Mouse (Mus musculus): Measurements from ENCODE around the gene C2. TPM values are rescaled to one million over a fixed set of nuclear protein-coding genes. Genes with fewer than 3 reads are reported as not detected.

The C2 gene
- polyA plus RNA-seq (2014; fragmentation: Nextera tagmentation; extraction: Ambion mirVana), result 2.1 and 3.6 TPM in 2 replicates

- Histone ChIP-seq H3K27ac (replicated peaks; ENCODE audit: low read depth, low read length) (peak within 1 kb of the TSS; percentile 98), H3K4me2 (ENCODE audit: low read length) (peak within 1 kb of the TSS; percentile 97), H3K4me1 (ENCODE audit: control insufficient read depth, insufficient read depth, low read length) (peaks cover 39% of the 10 kb centered on the region), H3K27me3 (ENCODE audit: control insufficient read depth, insufficient read depth, low read length) (no peaks in the 10 kb centered on the region), H3K36me3 (ENCODE audit: control insufficient read depth, insufficient read depth, low read length) (peaks cover 26% of the 10 kb centered on the region), H3K9me3 (ENCODE audit: control insufficient read depth, low read length) (no peaks in the 10 kb centered on the region), H3K9ac (replicated peaks; ENCODE audit: low read length) (peak within 1 kb of the TSS; percentile 96), H3K4me3 (replicated peaks; ENCODE audit: low read depth, low read length) (peak within 1 kb of the TSS; percentile 90)
- DNase-seq (peak; percentile 92), ATAC-seq (ENCODE audit: low FRiP score, low TSS enrichment) (peak; percentile 22; the same call in 1 of the 2 replicates)
- WGBS, result under 1% methylated on average over 29 of the region's 44 CpGs
These were observed at the start of gene C2, which contains the start of gene Ehmt2 for GRCm38 (mm10) chr17:34898160-34898586. TSS of gene C2 (minus strand) at chr17:34898265. TSS of gene Ehmt2 (plus strand) at chr17:34898469.

- DNase-seq (peak; percentile 61), ATAC-seq (ENCODE audit: low FRiP score, low TSS enrichment) (no peak)
- peaks cover 12% of the 10 kb centered on the region for H3K4me1 ChIP-seq (ENCODE audit: control insufficient read depth, insufficient read depth, low read length)
- peaks cover 25% of the 10 kb centered on the region for H3K36me3 ChIP-seq (ENCODE audit: control insufficient read depth, insufficient read depth, low read length)
- no peaks in the 10 kb centered on the region for H3K27me3 ChIP-seq (ENCODE audit: control insufficient read depth, insufficient read depth, low read length)
- H3K27ac ChIP-seq (replicated peaks; ENCODE audit: low read depth, low read length), result no peak overlapping the region
- H3K4me3 ChIP-seq (replicated peaks; ENCODE audit: low read depth, low read length), result no peak overlapping the region
- no peak overlapping the region for H3K4me2 ChIP-seq (ENCODE audit: low read length)
- no peak overlapping the region for H3K9ac ChIP-seq (replicated peaks; ENCODE audit: low read length)
- 30% methylated on average over 8 of the region's 8 CpGs for WGBS
- H3K9me3 ChIP-seq (ENCODE audit: control insufficient read depth, low read length), result no peaks in the 10 kb centered on the region
These were observed 49.5 kb upstream of the C2 start for GRCm38 (mm10) chr17:34947606-34948005.

GRCm38 (mm10) chr17:34946486-34947140, 48.5 kb upstream of the C2 start:
- peaks cover 15% of the 10 kb centered on the region for H3K4me1 ChIP-seq (ENCODE audit: control insufficient read depth, insufficient read depth, low read length)
- DNase-seq (no peak), ATAC-seq (ENCODE audit: low FRiP score, low TSS enrichment) (no peak)
- 91% methylated on average over 5 of the region's 5 CpGs for WGBS
- H3K4me2 ChIP-seq (ENCODE audit: low read length), result no peak overlapping the region
- H3K27me3 ChIP-seq (ENCODE audit: control insufficient read depth, insufficient read depth, low read length), result no peaks in the 10 kb centered on the region
- H3K36me3 ChIP-seq (ENCODE audit: control insufficient read depth, insufficient read depth, low read length), result peaks cover 25% of the 10 kb centered on the region
- H3K9ac ChIP-seq (replicated peaks; ENCODE audit: low read length), result no peak overlapping the region
- no peaks in the 10 kb centered on the region for H3K9me3 ChIP-seq (ENCODE audit: control insufficient read depth, low read length)
- no peak overlapping the region for H3K27ac ChIP-seq (replicated peaks; ENCODE audit: low read depth, low read length)
- no peak overlapping the region for H3K4me3 ChIP-seq (replicated peaks; ENCODE audit: low read depth, low read length)

- no peak overlapping the region for H3K27ac ChIP-seq (replicated peaks; ENCODE audit: low read depth, low read length)
- no peak overlapping the region for H3K4me2 ChIP-seq (ENCODE audit: low read length)
- H3K9me3 ChIP-seq (ENCODE audit: control insufficient read depth, low read length), result no peaks in the 10 kb centered on the region
- no peaks in the 10 kb centered on the region for H3K27me3 ChIP-seq (ENCODE audit: control insufficient read depth, insufficient read depth, low read length)
- DNase-seq (no peak), ATAC-seq (ENCODE audit: low FRiP score, low TSS enrichment) (no peak)
- no peak overlapping the region for H3K4me3 ChIP-seq (replicated peaks; ENCODE audit: low read depth, low read length)
- peaks cover 9% of the 10 kb centered on the region for H3K36me3 ChIP-seq (ENCODE audit: control insufficient read depth, insufficient read depth, low read length)
- H3K4me1 ChIP-seq (ENCODE audit: control insufficient read depth, insufficient read depth, low read length), result 0 out of 2 replicates have a peak, but pooled peaks cover 4% of the 10 kb centered on the region
- H3K9ac ChIP-seq (replicated peaks; ENCODE audit: low read length), result no peak overlapping the region
These were observed 46.3 kb upstream of the C2 start for GRCm38 (mm10) chr17:34944362-34944761.

GRCm38 (mm10) chr17:34943128-34943815, 45.2 kb upstream of the C2 start:
- no peaks in the 10 kb centered on the region for H3K9me3 ChIP-seq (ENCODE audit: control insufficient read depth, low read length)
- no peak overlapping the region for H3K4me3 ChIP-seq (replicated peaks; ENCODE audit: low read depth, low read length)
- no peak for DNase-seq
- H3K9ac ChIP-seq (replicated peaks; ENCODE audit: low read length), result no peak overlapping the region
- H3K27ac ChIP-seq (replicated peaks; ENCODE audit: low read depth, low read length), result no peak overlapping the region
- H3K36me3 ChIP-seq (ENCODE audit: control insufficient read depth, insufficient read depth, low read length), result 0 out of 2 replicates have a peak, but pooled peaks cover 1% of the 10 kb centered on the region
- H3K4me1 ChIP-seq (ENCODE audit: control insufficient read depth, insufficient read depth, low read length), result 0 out of 2 replicates have a peak, but pooled peaks cover 4% of the 10 kb centered on the region
- ATAC-seq (ENCODE audit: low FRiP score, low TSS enrichment), result no peak
- H3K27me3 ChIP-seq (ENCODE audit: control insufficient read depth, insufficient read depth, low read length), result no peaks in the 10 kb centered on the region
- 87% methylated on average over 4 of the region's 4 CpGs for WGBS
- H3K4me2 ChIP-seq (ENCODE audit: low read length), result no peak overlapping the region

GRCm38 (mm10) chr17:34941344-34942041, 43.4 kb upstream of the C2 start:
- Histone ChIP-seq H3K4me3 (replicated peaks; ENCODE audit: low read depth, low read length) (no peak overlapping the region), H3K27ac (replicated peaks; ENCODE audit: low read depth, low read length) (peak overlapping the region; percentile 55; the same call in 1 of the 2 replicates), H3K9me3 (ENCODE audit: control insufficient read depth, low read length) (no peaks in the 10 kb centered on the region), H3K4me1 (ENCODE audit: control insufficient read depth, insufficient read depth, low read length) (0 out of 2 replicates have a peak, but pooled peaks cover 4% of the 10 kb centered on the region), H3K9ac (replicated peaks; ENCODE audit: low read length) (0 out of 2 replicates have a peak overlapping the region, but pooled peaks have one; percentile 12), H3K4me2 (ENCODE audit: low read length) (peak overlapping the region; percentile 33), H3K36me3 (ENCODE audit: control insufficient read depth, insufficient read depth, low read length) (no peaks in the 10 kb centered on the region), H3K27me3 (ENCODE audit: control insufficient read depth, insufficient read depth, low read length) (no peaks in the 10 kb centered on the region)
- DNase-seq (peak; percentile 16), ATAC-seq (ENCODE audit: low FRiP score, low TSS enrichment) (no peak)
- WGBS, result 5% methylated on average over 15 of the region's 15 CpGs

GRCm38 (mm10) chr17:34937960-34938505, 40.0 kb upstream of the C2 start:
- no peak for DNase-seq
- no peaks in the 10 kb centered on the region for H3K27me3 ChIP-seq (ENCODE audit: control insufficient read depth, insufficient read depth, low read length)
- H3K4me2 ChIP-seq (ENCODE audit: low read length), result no peak overlapping the region
- H3K4me1 ChIP-seq (ENCODE audit: control insufficient read depth, insufficient read depth, low read length), result 0 out of 2 replicates have a peak, but pooled peaks cover 4% of the 10 kb centered on the region
- no peaks in the 10 kb centered on the region for H3K9me3 ChIP-seq (ENCODE audit: control insufficient read depth, low read length)
- no peak for ATAC-seq (ENCODE audit: low FRiP score, low TSS enrichment)
- H3K36me3 ChIP-seq (ENCODE audit: control insufficient read depth, insufficient read depth, low read length), result peaks cover 26% of the 10 kb centered on the region
- H3K9ac ChIP-seq (replicated peaks; ENCODE audit: low read length), result no peak overlapping the region
- no peak overlapping the region for H3K4me3 ChIP-seq (replicated peaks; ENCODE audit: low read depth, low read length)
- H3K27ac ChIP-seq (replicated peaks; ENCODE audit: low read depth, low read length), result no peak overlapping the region
- 87% methylated on average over 6 of the region's 6 CpGs for WGBS

- no peak for ATAC-seq (ENCODE audit: low FRiP score, low TSS enrichment)
These were observed 36.8 kb upstream of the C2 start for GRCm38 (mm10) chr17:34934830-34935229.

More at GRCm38 (mm10) chr17:34934830-34935229, 36.8 kb upstream of the C2 start:
- Histone ChIP-seq H3K4me2 (ENCODE audit: low read length) (no peak overlapping the region), H3K4me1 (ENCODE audit: control insufficient read depth, insufficient read depth, low read length) (peaks cover 11% of the 10 kb centered on the region), H3K9me3 (ENCODE audit: control insufficient read depth, low read length) (no peaks in the 10 kb centered on the region), H3K4me3 (replicated peaks; ENCODE audit: low read depth, low read length) (no peak overlapping the region), H3K36me3 (ENCODE audit: control insufficient read depth, insufficient read depth, low read length) (peaks cover 30% of the 10 kb centered on the region), H3K27ac (replicated peaks; ENCODE audit: low read depth, low read length) (no peak overlapping the region), H3K9ac (replicated peaks; ENCODE audit: low read length) (no peak overlapping the region), H3K27me3 (ENCODE audit: control insufficient read depth, insufficient read depth, low read length) (no peaks in the 10 kb centered on the region)
- DNase-seq, result no peak
- WGBS, result 63% methylated on average over 8 of the region's 8 CpGs

Data from midbrain, embryonic 14.5 days (tissue).